Mouse (Mus musculus) adrenal gland (tissue): ENCODE results near the gene Sult3a2.
"Not testable (repeated sequence)": the region's sequence is repeated elsewhere in the genome, so short reads cannot be mapped to it uniquely, and the experiment has no call there.

Experiments used
- intact Hi-C: fragments of 180-260 bp; cut with DNase I; formaldehyde crosslinking; loops from one replicate; pipeline ENCODE4 v1.15.1; 2025
- long read RNA-seq, 2 experiments: library from polyadenylated mRNA; unstranded; transcript quantifications; one replicate each; pipeline ENCODE4 v2.0.0; 2020; ENCODE audit warnings: borderline replicate concordance in 1 of 2; ENCODE audit not compliant: insufficient replicate concordance in 1 of 2

Sult3a2 gene
- long read RNA-seq, experiment 1: 0 reads
- long read RNA-seq, experiment 2: 0 reads

GRCm38 (mm10) chr10:33786604-33787003 lies at the start of gene Sult3a2:
TSS of gene Sult3a2 (minus strand) at chr10:33786704.
- intact Hi-C loops: no loop called here

- intact Hi-C loops: no loop called here
Measured at GRCm38 (mm10) chr10:33820892-33821291, 34.4 kb upstream of the Sult3a2 start.

- intact Hi-C loops: no loop called here
Measured at GRCm38 (mm10) chr10:33816923-33817322, 30.4 kb upstream of the Sult3a2 start.

- intact Hi-C loops: no loop called here
Measured at GRCm38 (mm10) chr10:33814266-33814665, 27.8 kb upstream of the Sult3a2 start.

GRCm38 (mm10) chr10:33811807-33812206 lies 25.3 kb upstream of the Sult3a2 start:
- intact Hi-C loops: no loop called here

- intact Hi-C loops: not testable (repeated sequence)
Measured at GRCm38 (mm10) chr10:33797221-33797949, 10.9 kb upstream of the Sult3a2 start.

- intact Hi-C loops: not testable (repeated sequence)
Measured at GRCm38 (mm10) chr10:33796269-33796915, 9.9 kb upstream of the Sult3a2 start.

GRCm38 (mm10) chr10:33792166-33792565 lies 5.7 kb upstream of the Sult3a2 start:
- intact Hi-C loops: not testable (repeated sequence)

GRCm38 (mm10) chr10:33787541-33787940 lies 1.0 kb upstream of the Sult3a2 start:
- intact Hi-C loops: no loop called here

- intact Hi-C loops: not testable (repeated sequence)
Measured at GRCm38 (mm10) chr10:33735251-33735650, 51.3 kb downstream of the Sult3a2 start.

GRCm38 (mm10) chr10:33733241-33733640 lies 53.3 kb downstream of the Sult3a2 start:
- intact Hi-C loops: no loop called here

GRCm38 (mm10) chr10:33732409-33733185 lies 53.9 kb downstream of the Sult3a2 start:
- intact Hi-C loops: no loop called here

- intact Hi-C loops: no loop called here
Measured at GRCm38 (mm10) chr10:33723764-33724163, 62.7 kb downstream of the Sult3a2 start.

GRCm38 (mm10) chr10:33721827-33722438 lies 64.6 kb downstream of the Sult3a2 start:
- intact Hi-C loops: no loop called here
